Mouse (Mus musculus): Measurements from ENCODE around the gene Txndc8. TPM values are rescaled to one million over a fixed set of nuclear protein-coding genes. Genes with fewer than 3 reads are reported as not detected.
A peak's percentile ranks its signal among the peaks of the same experiment; 100 is the strongest.

Gene Txndc8
- polyA plus RNA-seq, 1 experiment from 2014 or later, result not detected

DNA sequence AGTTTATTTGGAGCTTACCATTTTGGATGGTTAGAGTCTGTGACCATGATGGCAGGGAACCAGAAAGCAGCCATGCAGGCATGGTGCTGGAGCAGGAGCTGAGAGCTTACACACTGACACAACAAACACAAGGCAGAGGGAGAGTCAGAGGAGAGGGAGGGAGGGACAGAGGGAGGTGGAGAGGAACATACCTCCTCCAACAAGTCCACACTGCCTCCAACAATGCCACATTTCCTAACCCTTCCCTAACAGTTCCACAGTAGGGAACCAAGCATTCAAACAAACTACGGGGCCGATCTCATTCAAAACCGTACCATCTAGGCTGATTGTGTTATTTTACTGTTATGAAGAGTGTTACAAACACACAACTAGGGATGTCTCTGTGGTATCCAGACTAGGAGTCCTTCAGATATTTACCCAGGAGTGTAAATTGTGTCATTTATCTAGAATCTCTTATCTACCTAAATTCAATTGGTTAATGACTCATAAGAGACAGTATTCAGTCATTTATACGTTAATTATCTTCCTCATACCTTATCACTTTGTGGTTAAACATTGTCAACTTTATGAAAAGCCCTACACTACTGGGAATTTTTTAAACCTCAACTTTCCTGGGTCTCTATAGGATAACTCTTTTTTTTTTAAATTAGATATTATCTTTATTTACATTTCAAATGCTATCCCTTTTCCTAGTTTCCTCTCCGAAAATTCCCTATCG is 34.4 kb downstream of the Txndc8 start:
- Histone ChIP-seq H3K9ac (no peak overlapping the region), H3K27ac (no peak overlapping the region), H3K27me3 (no peaks in the 10 kb centered on the region), H3K36me3 (no peaks in the 10 kb centered on the region), H3K4me1 (no peaks in the 10 kb centered on the region), H3K9me3 (no peaks in the 10 kb centered on the region), H3K4me3 (no peak overlapping the region), H3K4me2 (no peak overlapping the region)
- 92% methylated on average over 6 of the region's 6 CpGs for WGBS
- ATAC-seq (ENCODE audit: insufficient number of reproducible peaks, low FRiP score, low TSS enrichment, low read depth), result no peak

DNA sequence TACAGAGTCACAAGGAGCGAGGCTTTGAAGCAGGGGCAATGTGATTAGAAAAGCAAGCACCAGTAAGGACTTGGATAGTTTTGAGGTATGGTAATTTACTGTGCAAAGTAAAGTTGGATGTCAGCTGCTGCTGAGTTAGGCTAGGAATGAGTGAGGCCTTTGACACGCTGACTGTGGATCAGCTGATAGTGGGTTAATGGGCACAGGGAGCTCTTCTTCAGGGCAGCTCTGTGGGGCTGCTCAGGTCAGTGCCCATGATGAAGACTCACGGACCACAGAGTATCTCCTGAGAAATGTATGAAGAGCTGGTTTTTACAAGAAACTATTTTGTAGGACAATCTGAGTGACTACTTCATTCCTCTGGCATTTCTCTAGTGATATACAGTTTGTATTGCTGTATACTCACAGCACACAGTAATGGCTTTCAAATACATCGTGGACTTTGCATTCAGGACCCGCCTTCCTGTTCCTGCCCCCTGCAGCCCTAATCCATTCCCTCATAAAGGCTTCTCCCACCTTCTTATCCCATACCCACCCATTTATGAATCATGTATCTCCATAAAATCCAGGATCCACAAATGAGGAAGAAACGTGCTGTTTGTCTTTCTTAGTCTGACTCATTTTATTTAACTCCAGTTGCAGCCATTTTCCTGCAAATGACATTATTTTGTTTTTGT is 35.2 kb downstream of the Txndc8 start:
- no peak overlapping the region for H3K4me3 ChIP-seq
- H3K27ac ChIP-seq, result no peak overlapping the region
- H3K27me3 ChIP-seq, result no peaks in the 10 kb centered on the region
- ATAC-seq (ENCODE audit: insufficient number of reproducible peaks, low FRiP score, low TSS enrichment, low read depth), result no peak
- H3K9me3 ChIP-seq, result no peaks in the 10 kb centered on the region
- no peaks in the 10 kb centered on the region for H3K4me1 ChIP-seq
- H3K36me3 ChIP-seq, result no peaks in the 10 kb centered on the region
- 71% methylated on average over 6 of the region's 6 CpGs for WGBS
- no peak overlapping the region for H3K4me2 ChIP-seq
- H3K9ac ChIP-seq, result no peak overlapping the region

DNA sequence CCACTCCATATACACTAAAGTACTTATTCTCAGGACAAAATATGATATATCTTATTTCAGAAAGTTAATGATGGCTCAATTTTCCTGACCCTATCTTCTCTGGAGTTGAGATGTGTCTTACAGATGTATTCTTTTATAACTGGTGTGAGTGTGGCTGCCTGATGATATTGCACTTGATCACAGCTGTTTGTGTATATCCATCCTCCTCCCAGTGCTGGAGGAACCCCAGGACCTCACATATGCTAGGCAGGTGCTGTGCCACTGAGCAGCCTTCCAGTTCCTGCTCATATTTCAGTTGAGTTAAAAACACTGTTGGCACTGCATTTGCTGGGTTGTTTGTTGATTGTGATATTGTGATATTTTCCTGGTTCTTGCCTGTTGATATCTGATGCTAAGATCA is 38.6 kb downstream of the Txndc8 start:
- Histone ChIP-seq H3K4me2 (no peak overlapping the region), H3K9me3 (no peaks in the 10 kb centered on the region), H3K9ac (no peak overlapping the region), H3K27ac (no peak overlapping the region), H3K4me1 (no peaks in the 10 kb centered on the region), H3K4me3 (no peak overlapping the region), H3K36me3 (no peaks in the 10 kb centered on the region), H3K27me3 (no peaks in the 10 kb centered on the region)
- ATAC-seq (ENCODE audit: insufficient number of reproducible peaks, low FRiP score, low TSS enrichment, low read depth), result no peak

DNA sequence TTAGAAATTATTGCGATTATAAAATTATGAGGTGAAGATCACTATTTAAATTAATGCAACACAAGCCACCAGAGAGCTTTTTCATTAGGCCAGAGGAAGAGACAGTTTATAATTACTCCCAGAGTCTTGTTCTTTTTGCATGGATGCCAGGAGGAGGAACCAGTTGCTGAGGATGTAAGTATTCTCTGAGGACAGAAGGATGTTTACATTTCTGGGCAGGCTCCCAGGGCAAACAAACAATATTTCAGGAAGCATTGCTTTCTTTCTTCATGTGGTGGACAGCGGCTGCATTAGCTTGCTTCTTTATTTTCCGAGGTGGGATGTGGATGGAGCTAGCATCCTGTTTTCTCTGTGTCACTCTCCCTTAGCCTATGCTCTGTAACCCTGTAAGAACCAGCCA is 41.7 kb downstream of the Txndc8 start:
- Histone ChIP-seq H3K9ac (no peak overlapping the region), H3K27ac (no peak overlapping the region), H3K4me1 (no peaks in the 10 kb centered on the region), H3K27me3 (no peaks in the 10 kb centered on the region), H3K9me3 (no peaks in the 10 kb centered on the region), H3K4me3 (no peak overlapping the region), H3K36me3 (no peaks in the 10 kb centered on the region), H3K4me2 (no peak overlapping the region)
- ATAC-seq (ENCODE audit: insufficient number of reproducible peaks, low FRiP score, low TSS enrichment, low read depth), result no peak
- WGBS, result 79% methylated on average over 3 of the region's 3 CpGs

DNA sequence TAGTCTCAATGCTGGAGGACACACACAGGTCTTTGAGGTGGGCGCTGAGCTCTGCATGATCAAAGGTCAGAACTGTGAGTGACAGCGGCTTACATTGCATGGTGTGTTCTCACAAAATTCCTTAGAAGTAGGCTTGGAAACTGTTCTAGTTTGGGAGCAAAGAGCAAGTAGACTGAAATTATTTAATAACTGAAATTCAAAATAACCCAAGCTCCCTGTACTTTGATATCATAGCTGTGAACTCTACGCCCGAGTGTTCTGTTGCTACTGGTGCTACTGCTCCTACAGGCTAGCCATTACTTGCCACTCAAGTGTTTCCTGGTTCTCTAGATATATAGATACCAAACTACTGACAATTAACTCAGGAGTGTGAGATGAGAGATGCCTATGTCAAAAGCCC is 43.4 kb downstream of the Txndc8 start:
- no peak for ATAC-seq (ENCODE audit: insufficient number of reproducible peaks, low FRiP score, low TSS enrichment, low read depth)
- Histone ChIP-seq H3K27me3 (no peaks in the 10 kb centered on the region), H3K36me3 (no peaks in the 10 kb centered on the region), H3K4me2 (no peak overlapping the region), H3K9ac (no peak overlapping the region), H3K4me3 (no peak overlapping the region), H3K27ac (no peak overlapping the region), H3K4me1 (no peaks in the 10 kb centered on the region), H3K9me3 (no peaks in the 10 kb centered on the region)
- WGBS, result 90% methylated on average over 4 of the region's 4 CpGs

DNA sequence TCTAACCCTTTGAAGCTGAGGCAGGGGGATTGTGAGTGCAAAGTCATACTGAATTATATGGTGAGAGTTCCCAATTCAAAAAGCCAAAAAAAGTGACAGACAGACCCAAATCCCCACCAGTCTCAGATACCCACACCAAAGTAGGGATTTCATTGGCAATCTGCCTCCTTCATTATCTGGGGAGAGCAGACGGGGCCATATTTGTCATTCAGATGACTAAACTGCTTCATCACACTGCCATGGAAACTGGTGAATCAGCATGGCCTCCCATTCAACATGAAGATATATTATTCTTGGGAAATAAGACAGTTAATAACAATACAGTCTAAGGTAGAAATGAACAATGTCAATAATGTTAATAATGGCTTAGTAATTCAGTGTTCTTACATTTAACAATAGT is 44.8 kb downstream of the Txndc8 start:
- no peak overlapping the region for H3K4me2 ChIP-seq
- H3K27ac ChIP-seq, result no peak overlapping the region
- ATAC-seq (ENCODE audit: insufficient number of reproducible peaks, low FRiP score, low TSS enrichment, low read depth), result no peak
- no peaks in the 10 kb centered on the region for H3K27me3 ChIP-seq
- H3K4me1 ChIP-seq, result no peaks in the 10 kb centered on the region
- no peaks in the 10 kb centered on the region for H3K9me3 ChIP-seq
- no peaks in the 10 kb centered on the region for H3K36me3 ChIP-seq
- no peak overlapping the region for H3K9ac ChIP-seq
- WGBS, result 61% methylated on average over 1 of the region's 1 CpGs
- no peak overlapping the region for H3K4me3 ChIP-seq

DNA sequence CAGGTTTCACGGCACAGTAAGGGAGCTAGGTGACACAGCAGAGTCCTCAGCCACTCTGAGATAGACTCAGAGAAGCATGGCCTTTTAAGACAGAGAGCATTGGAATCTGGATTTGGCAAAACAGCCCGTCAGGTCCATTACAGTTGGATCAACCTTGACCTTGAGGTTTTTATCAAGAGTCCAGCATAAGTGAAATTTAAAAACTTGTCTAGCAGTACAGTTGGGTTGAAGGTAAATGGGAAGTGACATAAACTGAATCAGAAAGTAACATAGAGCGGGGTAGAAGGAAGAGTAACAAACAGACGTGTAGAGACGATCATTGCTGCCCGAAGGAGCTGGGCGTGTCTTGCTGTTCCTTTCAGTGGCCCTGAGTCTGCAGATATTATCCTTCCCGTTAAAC is 49.9 kb downstream of the Txndc8 start:
- Histone ChIP-seq H3K4me1 (peaks cover 16% of the 10 kb centered on the region), H3K4me3 (no peak overlapping the region), H3K36me3 (no peaks in the 10 kb centered on the region), H3K4me2 (no peak overlapping the region), H3K27ac (no peak overlapping the region), H3K9me3 (no peaks in the 10 kb centered on the region), H3K27me3 (no peaks in the 10 kb centered on the region), H3K9ac (no peak overlapping the region)
- 79% methylated on average over 8 of the region's 8 CpGs for WGBS
- no peak for ATAC-seq (ENCODE audit: insufficient number of reproducible peaks, low FRiP score, low TSS enrichment, low read depth)

DNA sequence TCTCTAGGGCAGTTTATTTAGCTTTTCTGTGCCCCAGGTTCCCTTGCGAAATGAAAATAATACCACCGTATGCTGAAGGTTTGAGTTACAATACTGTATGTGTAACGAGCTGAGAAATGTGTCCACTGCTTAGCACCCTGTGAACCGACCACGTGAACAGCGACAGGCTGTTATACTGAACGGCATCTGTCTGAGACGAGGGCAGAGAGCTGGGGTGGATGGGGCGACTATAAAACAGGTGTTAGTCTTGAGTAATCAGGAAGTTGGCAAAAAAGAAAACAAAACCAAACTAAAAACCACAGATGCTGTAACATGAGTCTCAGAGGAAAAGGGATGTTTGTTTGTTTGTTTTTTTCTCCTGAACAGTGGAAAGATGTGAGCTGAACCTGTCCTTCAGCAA is 50.8 kb downstream of the Txndc8 start:
- Histone ChIP-seq H3K4me1 (peaks cover 21% of the 10 kb centered on the region), H3K27ac (no peak overlapping the region), H3K4me2 (no peak overlapping the region), H3K9ac (no peak overlapping the region), H3K27me3 (no peaks in the 10 kb centered on the region), H3K9me3 (no peaks in the 10 kb centered on the region), H3K4me3 (no peak overlapping the region), H3K36me3 (no peaks in the 10 kb centered on the region)
- WGBS, result 38% methylated on average over 9 of the region's 9 CpGs
- ATAC-seq (ENCODE audit: insufficient number of reproducible peaks, low FRiP score, low TSS enrichment, low read depth), result no peak

DNA sequence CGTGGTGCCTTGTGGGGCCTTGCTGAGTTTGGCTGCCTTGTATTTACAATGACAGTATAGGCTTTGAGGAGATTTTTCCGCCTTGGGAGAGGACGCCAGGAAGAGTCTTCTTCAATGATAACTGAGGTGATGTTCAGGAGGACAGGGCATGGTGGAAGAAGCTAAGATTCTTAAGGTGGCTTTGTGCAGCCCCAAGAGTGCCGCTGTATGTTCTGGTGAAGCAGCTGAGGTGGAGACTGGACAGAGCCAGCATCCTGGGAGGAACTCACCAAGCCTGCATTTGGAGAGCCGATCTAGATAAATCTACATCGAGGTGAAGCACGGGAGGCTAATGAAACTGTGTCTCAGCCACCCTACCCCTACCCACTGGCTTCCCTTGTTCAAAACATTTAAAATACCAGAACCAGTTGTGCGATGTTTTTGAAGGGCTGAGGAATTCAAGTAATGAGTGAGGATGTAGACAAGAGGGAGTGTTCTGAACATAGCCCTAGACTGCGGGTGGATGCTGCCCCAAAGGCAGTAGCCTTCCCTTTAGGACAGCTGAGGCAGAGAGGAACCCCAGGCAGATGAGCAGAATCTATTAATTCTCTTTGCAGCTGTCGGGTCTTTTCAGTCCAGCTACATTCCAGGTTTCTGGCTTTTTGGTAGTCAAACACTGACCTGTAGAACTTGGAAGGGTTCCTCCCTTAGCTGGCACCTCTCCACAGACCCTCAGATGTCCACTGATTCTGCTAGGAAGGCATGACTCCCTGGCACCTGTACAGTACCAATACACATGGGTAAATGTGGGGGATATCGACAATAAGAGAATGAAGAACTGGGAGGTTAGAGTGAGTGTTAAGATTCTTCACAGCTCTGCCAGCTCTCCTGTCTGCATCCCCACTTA is 51.5 kb downstream of the Txndc8 start:
- Histone ChIP-seq H3K9ac (0 out of 2 replicates have a peak overlapping the region, but pooled peaks have one; percentile 31), H3K4me3 (peak overlapping the region; percentile 89), H3K27me3 (no peaks in the 10 kb centered on the region), H3K27ac (peak overlapping the region; percentile 96), H3K9me3 (no peaks in the 10 kb centered on the region), H3K36me3 (no peaks in the 10 kb centered on the region), H3K4me1 (peaks cover 21% of the 10 kb centered on the region), H3K4me2 (peak overlapping the region; percentile 69)
- no peak for ATAC-seq (ENCODE audit: insufficient number of reproducible peaks, low FRiP score, low TSS enrichment, low read depth)
- 38% methylated on average over 11 of the region's 11 CpGs for WGBS

DNA sequence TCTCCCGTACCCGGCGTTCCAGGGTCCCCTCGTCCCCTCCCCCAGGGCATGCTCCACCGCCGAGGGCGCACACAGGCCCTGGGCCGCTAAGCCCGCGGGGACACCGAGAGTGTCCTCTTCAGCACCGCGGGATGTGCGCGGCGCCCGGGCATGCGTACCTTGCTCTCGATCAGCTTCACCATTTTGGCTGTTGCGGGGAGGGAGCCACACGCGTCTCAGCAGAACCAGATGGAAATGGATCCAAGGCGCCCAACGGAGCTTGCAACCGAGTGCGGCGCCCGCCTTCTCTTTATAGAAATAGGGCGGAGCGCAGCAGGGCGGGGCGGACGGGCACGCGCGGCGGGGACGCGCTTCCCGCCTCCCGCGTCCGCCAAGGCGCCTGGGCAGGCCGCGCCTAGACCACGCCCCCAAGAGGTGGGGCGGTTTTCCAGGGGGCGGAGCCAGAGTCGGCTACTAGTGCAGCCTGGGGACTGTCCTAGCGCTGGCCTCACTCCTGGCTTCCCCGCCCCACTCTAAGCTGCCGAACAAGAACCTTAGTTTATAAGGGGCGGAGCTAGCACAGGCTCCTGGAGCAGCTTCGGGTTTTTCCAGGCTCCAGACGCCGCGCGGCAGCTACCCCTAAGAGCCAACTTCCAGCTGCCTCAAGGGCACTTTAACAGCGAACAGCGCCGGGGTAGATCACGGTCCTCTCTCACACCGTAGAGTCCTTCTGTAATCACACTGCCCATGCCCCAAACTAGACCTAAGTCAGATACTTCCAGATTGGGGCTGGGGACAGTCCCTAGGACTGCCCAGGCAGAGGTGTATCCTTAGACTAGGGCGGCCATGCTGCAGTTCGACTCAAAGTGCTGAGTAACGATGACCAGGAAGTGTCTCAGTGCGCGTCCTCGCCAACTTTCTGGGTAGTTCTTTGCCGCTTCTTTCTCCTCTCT is 52.6 kb downstream of the Txndc8 start, which contains the start of gene Txn1:
Gene Txn1 (minus strand): TSS at position 383 of the 932 bp plus-strand sequence.
- peak within 1 kb of the TSS; percentile 89 for H3K4me3 ChIP-seq
- no peaks in the 10 kb centered on the region for H3K9me3 ChIP-seq
- peaks cover 8% of the 10 kb centered on the region for H3K36me3 ChIP-seq
- H3K4me1 ChIP-seq, result peaks cover 21% of the 10 kb centered on the region
- peak within 1 kb of the TSS; percentile 76 for H3K9ac ChIP-seq
- peak within 1 kb of the TSS; percentile 69 for H3K4me2 ChIP-seq
- no peaks in the 10 kb centered on the region for H3K27me3 ChIP-seq
- WGBS, result under 1% methylated on average over 71 of the region's 71 CpGs
- H3K27ac ChIP-seq, result peak within 1 kb of the TSS; percentile 96
- peak; percentile 98 for ATAC-seq (ENCODE audit: insufficient number of reproducible peaks, low FRiP score, low TSS enrichment, low read depth)

DNA sequence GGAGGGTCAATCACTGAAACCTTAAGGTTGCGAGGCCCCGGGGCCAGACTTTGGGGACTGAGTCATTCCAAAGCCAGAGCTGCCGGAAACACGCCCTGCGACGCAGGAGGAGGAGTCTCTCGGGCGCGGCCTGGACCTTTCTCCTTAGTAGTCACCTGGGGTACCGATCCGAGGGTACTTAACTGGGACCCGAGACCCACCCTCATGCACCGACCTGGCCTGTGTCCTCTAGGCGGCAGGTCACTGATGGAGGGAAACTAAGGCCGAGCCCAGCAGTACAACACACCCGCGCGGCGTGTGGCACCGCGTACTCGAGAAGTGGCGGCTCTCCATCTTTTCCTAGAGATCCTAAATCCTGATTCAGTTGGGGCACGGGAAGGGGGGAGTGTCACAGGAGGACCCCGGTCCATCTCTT is 53.4 kb downstream of the Txndc8 start:
- no peaks in the 10 kb centered on the region for H3K9me3 ChIP-seq
- under 1% methylated on average over 25 of the region's 25 CpGs for WGBS
- peak overlapping the region; percentile 89 for H3K4me3 ChIP-seq
- H3K36me3 ChIP-seq, result peaks cover 15% of the 10 kb centered on the region
- ATAC-seq (ENCODE audit: insufficient number of reproducible peaks, low FRiP score, low TSS enrichment, low read depth), result no peak; the same call in 1 of the 2 replicates
- no peaks in the 10 kb centered on the region for H3K27me3 ChIP-seq
- peak overlapping the region; percentile 76 for H3K9ac ChIP-seq
- peak overlapping the region; percentile 93 for H3K27ac ChIP-seq
- H3K4me2 ChIP-seq, result peak overlapping the region; percentile 69
- peaks cover 21% of the 10 kb centered on the region for H3K4me1 ChIP-seq

Measured in limb, embryonic 15.5 days (tissue).